Mouse (Mus musculus) small intestine, adult 2 months (tissue): ENCODE measurements around the gene Scn4a. TPM values are rescaled to one million over a fixed set of nuclear protein-coding genes. Genes with fewer than 3 reads are reported as not detected.

Experiments used
- H3K27ac ChIP-seq: fragments of 200-500 bp; 2 replicates; pipeline ENCODE4 v1.5.1; 2012; ENCODE audit warnings: low read depth, low read length, control low read depth, inconsistent platforms; ENCODE audit not compliant: insufficient read depth
- H3K27me3 ChIP-seq: fragments of 200-500 bp; 2 replicates; pipeline ENCODE4 v1.6.1; 2012; ENCODE audit warnings: mild to moderate bottlenecking, moderate library complexity, low read length, inconsistent platforms; ENCODE audit not compliant: control insufficient read depth, insufficient read depth
- H3K36me3 ChIP-seq: fragments of 200-500 bp; 2 replicates; pipeline ENCODE4 v1.6.1; 2012; ENCODE audit warnings: mild to moderate bottlenecking, low read length, control low read depth, inconsistent platforms; ENCODE audit not compliant: control insufficient read depth, insufficient read depth
- H3K4me1 ChIP-seq: fragments of 200-500 bp; 2 replicates; pipeline ENCODE4 v1.6.1; 2012; ENCODE audit warnings: low read length, inconsistent platforms, mixed read lengths; ENCODE audit not compliant: control insufficient read depth, insufficient read depth, insufficient read length
- H3K4me3 ChIP-seq: fragments of 200-500 bp; 2 replicates; pipeline ENCODE4 v1.5.1; 2012; ENCODE audit warnings: low read depth, mild to moderate bottlenecking, control low read depth, inconsistent platforms, low read length, moderate library complexity
- CTCF ChIP-seq: fragments of 200-500 bp; IDR thresholded peaks from 2 replicates; pipeline ENCODE4 v1.5.1; 2012; ENCODE audit warnings: low read depth, mild to moderate bottlenecking, control low read depth, inconsistent platforms, low read length, moderate library complexity, mixed read lengths; ENCODE audit not compliant: insufficient replicate concordance, insufficient read length; ENCODE audit errors: extremely low read depth
- POLR2A ChIP-seq: fragments of 200-500 bp; IDR thresholded peaks from 2 replicates; pipeline ENCODE4 v1.6.1; 2012; ENCODE audit warnings: low read depth, mild to moderate bottlenecking, control low read depth, inconsistent platforms, low read length, moderate library complexity
- WGBS: fragments of 180-500 bp; shearing (Covaris S2); methylation state at CpG from one replicate; pipeline ENCODE4 v1.1.7; 2018; 5-methylcytosine and 5-hydroxymethylcytosine counted together
- polyA plus RNA-seq: library from polyadenylated mRNA; depleted of rRNA; stranded (reverse); fragments of >200 nt; gene quantifications from 2 replicates; pipeline ENCODE4 v1.2.3, GENCODE M21; 2012

Gene Scn4a
- polyA plus RNA-seq, 1 experiment: 0.23 TPM

DNA sequence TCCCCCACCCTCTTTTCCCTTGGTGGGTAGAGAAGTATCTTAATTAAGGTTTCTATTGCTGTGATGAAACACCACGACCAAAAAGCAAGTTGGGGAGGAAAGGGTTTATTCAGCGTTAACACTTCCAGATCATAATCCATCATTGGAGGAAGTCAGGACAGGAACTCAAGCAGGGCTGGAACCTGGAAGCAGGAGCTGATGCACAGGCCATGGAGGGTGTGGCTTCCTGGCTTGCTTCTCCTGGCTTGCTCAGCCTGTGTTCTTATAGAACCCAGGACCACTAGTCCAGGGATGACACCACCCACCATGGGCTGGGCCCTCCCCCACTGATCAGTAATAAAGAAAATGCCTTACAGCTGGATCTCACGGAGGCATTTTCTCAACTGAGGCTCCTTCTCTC lies 37.7 kb upstream of the Scn4a start:
- WGBS: 29% methylated on average over 3 of the region's 3 CpGs
- no peak overlapping the region for H3K4me3 ChIP-seq
- TF ChIP-seq CTCF (no peak), POLR2A (no peak)
- H3K4me1 ChIP-seq: peaks cover 1% of the 10 kb centered on the region
- H3K36me3 ChIP-seq: peaks cover 10% of the 10 kb centered on the region
- no peaks in the 10 kb centered on the region for H3K27me3 ChIP-seq
- H3K27ac ChIP-seq: no peak overlapping the region

GRCm38 (mm10) chr11:106389611-106390010 lies 36.5 kb upstream of the Scn4a start:
- 24% methylated on average over 3 of the region's 3 CpGs for WGBS
- Histone ChIP-seq H3K27me3 (no peaks in the 10 kb centered on the region), H3K4me1 (peaks cover 1% of the 10 kb centered on the region), H3K27ac (no peak overlapping the region), H3K36me3 (peaks cover 6% of the 10 kb centered on the region), H3K4me3 (no peak overlapping the region)
- no peak for TF ChIP-seq POLR2A
- no peak for TF ChIP-seq CTCF

GRCm38 (mm10) chr11:106387791-106388216 lies 34.7 kb upstream of the Scn4a start, which contains the start of gene Icam2:
Gene Icam2, minus strand, starts transcription at chr11:106388075.
- H3K27me3 ChIP-seq: no peaks in the 10 kb centered on the region
- no peak for TF ChIP-seq POLR2A
- no peak for TF ChIP-seq CTCF
- WGBS: 66% methylated on average over 6 of the region's 6 CpGs
- H3K4me1 ChIP-seq: peaks cover 1% of the 10 kb centered on the region
- H3K36me3 ChIP-seq: no peaks in the 10 kb centered on the region
- H3K27ac ChIP-seq: peak within 1 kb of the TSS; percentile 19
- peak within 1 kb of the TSS; percentile 33 for H3K4me3 ChIP-seq

GRCm38 (mm10) chr11:106387020-106387419 lies 33.9 kb upstream of the Scn4a start:
- no peak overlapping the region for H3K4me3 ChIP-seq
- peaks cover under 1% of the 10 kb centered on the region for H3K4me1 ChIP-seq
- TF ChIP-seq CTCF: no peak
- no peak for TF ChIP-seq POLR2A
- no peaks in the 10 kb centered on the region for H3K27me3 ChIP-seq
- 42% methylated on average over 6 of the region's 6 CpGs for WGBS
- H3K36me3 ChIP-seq: no peaks in the 10 kb centered on the region
- H3K27ac ChIP-seq: no peak overlapping the region; the same call in 1 of the 2 replicates

- Histone ChIP-seq H3K36me3 (no peaks in the 10 kb centered on the region), H3K27ac (no peak overlapping the region), H3K27me3 (no peaks in the 10 kb centered on the region), H3K4me1 (no peaks in the 10 kb centered on the region), H3K4me3 (no peak overlapping the region)
- no peak for TF ChIP-seq POLR2A
- 79% methylated on average over 3 of the region's 3 CpGs for WGBS
These were observed 33.3 kb upstream of the Scn4a start for GRCm38 (mm10) chr11:106386409-106386808.

DNA sequence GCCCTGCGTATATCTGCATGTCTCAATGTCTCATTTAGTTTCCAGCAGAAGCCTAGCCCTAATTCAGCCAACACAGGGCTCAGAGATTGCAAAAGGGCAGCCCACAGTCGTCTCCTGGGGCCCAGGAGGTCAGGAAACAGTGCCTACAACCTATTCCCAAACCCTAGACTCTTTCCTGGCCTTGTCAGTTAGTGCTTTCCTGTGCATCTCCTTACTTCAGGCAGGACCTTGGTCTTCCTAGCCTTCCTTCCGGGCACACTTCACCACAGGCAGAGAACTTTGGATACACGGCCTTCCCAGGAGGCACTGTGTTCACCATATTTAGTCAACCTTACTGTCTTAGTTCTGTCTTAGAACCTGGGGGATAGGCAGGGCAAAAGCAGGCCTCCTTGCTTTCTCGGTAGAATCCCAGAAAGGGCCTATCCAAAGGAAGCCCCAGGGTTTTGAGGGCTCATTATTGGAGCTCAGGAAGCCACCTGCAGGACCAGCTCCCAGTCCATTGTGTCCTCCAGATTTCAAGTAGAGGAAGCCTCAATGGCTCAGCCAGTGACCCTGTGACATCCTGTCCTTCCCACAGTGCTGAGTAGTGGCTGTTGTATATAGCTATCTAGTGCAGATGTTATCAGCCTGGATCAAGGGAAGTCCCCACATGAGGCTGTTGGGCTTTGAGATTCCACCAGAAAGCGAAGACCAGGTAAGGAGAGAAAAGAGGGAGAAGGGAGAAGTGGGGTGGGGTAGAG lies 30.1 kb upstream of the Scn4a start:
- Histone ChIP-seq H3K27ac (no peak overlapping the region), H3K4me1 (no peaks in the 10 kb centered on the region), H3K4me3 (no peak overlapping the region), H3K36me3 (no peaks in the 10 kb centered on the region), H3K27me3 (no peaks in the 10 kb centered on the region)
- TF ChIP-seq POLR2A: no peak
- TF ChIP-seq CTCF: no peak
- 81% methylated on average over 6 of the region's 6 CpGs for WGBS

DNA sequence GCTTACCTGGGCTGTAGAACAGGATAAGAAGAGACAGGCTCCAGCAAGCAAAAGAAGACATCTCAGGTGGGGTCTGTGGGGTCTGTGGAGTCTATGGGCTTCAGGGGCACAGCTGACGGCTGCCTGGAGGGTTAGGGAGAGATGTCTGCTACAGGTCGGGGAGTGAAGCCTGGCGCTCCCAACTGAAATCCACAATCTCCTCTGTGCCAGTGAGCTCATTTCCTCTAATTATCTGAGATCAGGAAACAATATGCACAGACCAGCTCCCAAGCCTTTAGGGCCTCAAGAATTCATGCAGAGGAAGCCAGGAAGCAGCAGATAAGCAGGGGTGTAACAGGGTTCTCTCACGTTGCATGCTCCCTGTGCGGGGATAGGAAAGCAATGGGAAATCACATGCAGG lies 29.3 kb upstream of the Scn4a start:
- no peak overlapping the region for H3K27ac ChIP-seq
- WGBS: 82% methylated on average over 5 of the region's 5 CpGs
- H3K36me3 ChIP-seq: no peaks in the 10 kb centered on the region
- no peak overlapping the region; the same call in 1 of the 2 replicates for H3K4me3 ChIP-seq
- no peaks in the 10 kb centered on the region for H3K27me3 ChIP-seq
- no peaks in the 10 kb centered on the region; the same call in 1 of the 2 replicates for H3K4me1 ChIP-seq
- TF ChIP-seq CTCF: no peak
- TF ChIP-seq POLR2A: no peak

GRCm38 (mm10) chr11:106381883-106382282 lies 28.8 kb upstream of the Scn4a start:
- H3K27me3 ChIP-seq: no peaks in the 10 kb centered on the region
- 60% methylated on average over 7 of the region's 7 CpGs for WGBS
- no peaks in the 10 kb centered on the region for H3K36me3 ChIP-seq
- H3K4me1 ChIP-seq: no peaks in the 10 kb centered on the region; the same call in 1 of the 2 replicates
- TF ChIP-seq POLR2A: no peak
- peak; percentile 23; the same call in 1 of the 2 replicates for TF ChIP-seq CTCF
- no peak overlapping the region for H3K27ac ChIP-seq
- H3K4me3 ChIP-seq: no peak overlapping the region; the same call in 1 of the 2 replicates
